ENCODE assay signal across 8 mouse cellular contexts in the genomic region with DNA sequence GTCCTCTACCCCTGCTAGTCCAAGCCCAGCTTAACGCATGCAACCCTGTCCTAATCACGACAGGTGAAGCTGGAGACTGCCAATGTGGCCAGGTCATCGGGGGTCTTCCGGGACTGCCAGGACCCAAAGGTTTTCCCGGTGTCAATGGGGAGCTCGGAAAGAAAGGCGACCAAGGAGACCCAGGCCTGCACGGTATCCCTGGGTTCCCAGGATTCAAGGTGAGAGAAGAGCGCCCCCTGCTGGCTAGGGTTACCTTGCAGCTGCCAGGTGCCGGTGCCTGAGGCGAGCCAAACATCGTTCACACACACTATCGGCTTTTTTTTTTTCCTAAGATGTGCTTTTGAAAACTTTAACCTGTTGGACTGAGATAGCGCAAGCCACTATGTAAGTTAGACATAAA. TPM values are rescaled to one million over a fixed set of nuclear protein-coding genes. Genes with fewer than 3 reads are reported as not detected.
DNase-seq lines count a peak whose midpoint lies in the region; ATAC-seq and TF ChIP-seq lines count a peak whose summit lies in the region.

No protein-coding gene starts in this region.

- H3K27me3 ChIP-seq in kidney, embryonic 16.5 days (ENCODE audit: insufficient read depth, low read length), result no peaks in the 10 kb centered on the region
- no peaks in the 10 kb centered on the region for H3K27me3 ChIP-seq in limb, embryonic 11.5 days (ENCODE audit: control insufficient read depth, insufficient read depth, low read length)
- H3K27me3 ChIP-seq in small intestine, adult 2 months (ENCODE audit: control insufficient read depth, insufficient read depth, low read length), result no peaks in the 10 kb centered on the region
- no peaks in the 10 kb centered on the region for H3K27me3 ChIP-seq in hindbrain, embryonic 10.5 days (ENCODE audit: insufficient read depth, poor library complexity, severe bottlenecking)

- no peak for TF ChIP-seq POLR2A in small intestine, adult 2 months (IDR thresholded peaks at IDR 0.05; ENCODE audit: low read depth, low read length)

- no peak overlapping the region for H3K4me2 ChIP-seq in kidney, embryonic 16.5 days (replicated peaks; ENCODE audit: low read depth, low read length)
- H3K4me2 ChIP-seq in limb, embryonic 11.5 days (ENCODE audit: low read depth, severe bottlenecking), result no peak overlapping the region

- no peak for ATAC-seq in kidney, embryonic 16.5 days (ENCODE audit: low FRiP score, low TSS enrichment)
- no peak for ATAC-seq in limb, embryonic 11.5 days (ENCODE audit: insufficient number of reproducible peaks, low FRiP score, low TSS enrichment, low read depth)

- H3K36me3 ChIP-seq in kidney, embryonic 16.5 days (ENCODE audit: insufficient read depth, low read length), result peaks cover 51% of the 10 kb centered on the region
- H3K36me3 ChIP-seq in limb, embryonic 11.5 days (ENCODE audit: control insufficient read depth, insufficient read depth, low read length), result no peaks in the 10 kb centered on the region; the same call in 1 of the 2 replicates
- H3K36me3 ChIP-seq in small intestine, adult 2 months (ENCODE audit: control insufficient read depth, insufficient read depth, low read length), result no peaks in the 10 kb centered on the region
- peaks cover 26% of the 10 kb centered on the region for H3K36me3 ChIP-seq in hindbrain, embryonic 10.5 days

- no peaks in the 10 kb centered on the region for H3K4me1 ChIP-seq in kidney, embryonic 16.5 days (ENCODE audit: insufficient read depth, low read length)
- H3K4me1 ChIP-seq in limb, embryonic 11.5 days (ENCODE audit: control insufficient read depth, insufficient read depth, low read length), result no peaks in the 10 kb centered on the region
- H3K4me1 ChIP-seq in small intestine, adult 2 months (ENCODE audit: control insufficient read depth, insufficient read depth, insufficient read length, low read length), result no peaks in the 10 kb centered on the region
- H3K4me1 ChIP-seq in hindbrain, embryonic 10.5 days (replicated peaks), result peaks cover 13% of the 10 kb centered on the region

- DNase-seq in kidney, adult 9 months, result peak; percentile 56
- peak; percentile 31 for DNase-seq in CD4-positive helper T cell, adult 2 months (ENCODE audit: low read depth, low spot score)
- peak; percentile 71 for DNase-seq in NIH3T3 (ENCODE audit: low read depth)
- peak; percentile 22 to 41 for DNase-seq in cerebellum, postnatal 36 days
- DNase-seq in limb, embryonic 11.5 days (ENCODE audit: low spot score), result peak; percentile 76
- DNase-seq in hindbrain, embryonic 10.5 days (ENCODE audit: low spot score), result no peak

- peak; percentile 78; the same call in 1 of the 2 replicates for TF ChIP-seq CTCF in small intestine, adult 2 months (IDR thresholded peaks at IDR 0.05; ENCODE audit: extremely low read depth, insufficient read length, insufficient replicate concordance, low read depth, low read length)

- no peak overlapping the region for H3K27ac ChIP-seq in kidney, embryonic 16.5 days (ENCODE audit: low read length)
- H3K27ac ChIP-seq in limb, embryonic 11.5 days (replicated peaks; ENCODE audit: low read depth, low read length), result no peak overlapping the region
- no peak overlapping the region for H3K27ac ChIP-seq in small intestine, adult 2 months (ENCODE audit: insufficient read depth, low read depth, low read length)
- no peak overlapping the region for H3K27ac ChIP-seq in hindbrain, embryonic 10.5 days

- H3K9me3 ChIP-seq in kidney, embryonic 16.5 days (ENCODE audit: low read length), result no peaks in the 10 kb centered on the region
- no peaks in the 10 kb centered on the region for H3K9me3 ChIP-seq in limb, embryonic 11.5 days (ENCODE audit: control insufficient read depth, low read length)
- no peaks in the 10 kb centered on the region for H3K9me3 ChIP-seq in hindbrain, embryonic 10.5 days

- H3K9ac ChIP-seq in kidney, embryonic 16.5 days (replicated peaks; ENCODE audit: low read length), result no peak overlapping the region
- no peak overlapping the region for H3K9ac ChIP-seq in limb, embryonic 11.5 days (ENCODE audit: low read length)

- H3K4me3 ChIP-seq in kidney, embryonic 16.5 days (ENCODE audit: low read length), result no peak overlapping the region
- no peak overlapping the region for H3K4me3 ChIP-seq in limb, embryonic 11.5 days (ENCODE audit: low read depth, low read length)
- no peak overlapping the region for H3K4me3 ChIP-seq in small intestine, adult 2 months (ENCODE audit: low read depth, low read length)
- no peak overlapping the region for H3K4me3 ChIP-seq in hindbrain, embryonic 10.5 days

- 59% methylated on average over 14 of the region's 14 CpGs for WGBS in kidney, embryonic 16.5 days
- WGBS in limb, embryonic 11.5 days, result 61% methylated on average over 14 of the region's 14 CpGs
- WGBS in small intestine, adult 2 months, result 58% methylated on average over 14 of the region's 14 CpGs
- 47% methylated on average over 14 of the region's 14 CpGs for WGBS in hindbrain, embryonic 10.5 days

RNA-seq across cellular contexts. Expression of gene Rab20, which starts 57.4 kb away (rescaled TPM):
- 30.6 and 37.3 TPM in 2 replicates for polyA plus RNA-seq in kidney, embryonic 16.5 days (2015; fragmentation: Nextera tagmentation; extraction: Ambion mirVana)
- polyA plus RNA-seq in limb, embryonic 11.5 days (2014; fragmentation: Nextera tagmentation; extraction: Ambion mirVana), result 0.61 and 0.71 TPM in 2 replicates
- polyA plus RNA-seq in small intestine, adult 2 months (2012; rRNA removed), result 18.6 and 43.3 TPM in 2 replicates
- 1.0 and 1.9 TPM in 2 replicates for polyA plus RNA-seq in hindbrain, embryonic 10.5 days (2016; fragmentation: Nextera tagmentation; extraction: Ambion mirVana)
